Mouse (Mus musculus) layer of hippocampus, postnatal 25 days (tissue): ENCODE measurements around the gene Gclc. TPM values are rescaled to one million over a fixed set of nuclear protein-coding genes. Genes with fewer than 3 reads are reported as not detected.
"Not testable (repeated sequence)": the region's sequence is repeated elsewhere in the genome, so short reads cannot be mapped to it uniquely, and the experiment has no call there.

Source experiments
- DNase-seq, 2 experiments: peaks; one replicate each; pipeline ENCODE4 v3.0.0; 2022; ENCODE audit warnings: mixed read lengths in 2 of 2, low spot score in 1 of 2; ENCODE audit errors: extremely low spot score in 1 of 2
- total RNA-seq, 2 experiments: library from RNA; stranded (reverse); gene quantifications; 2 replicates each; pipeline ENCODE4 v1.2.3; 2021

Gene Gclc
- total RNA-seq, 2 experiments from 2014 or later: 46.2 to 47.5 TPM

GRCm38 (mm10) chr9:77744798-77745197 is 9.5 kb upstream of the Gclc start:
- DNase-seq: no peak

- no peak for DNase-seq
Measured at GRCm38 (mm10) chr9:77746315-77746714, 8.0 kb upstream of the Gclc start.

GRCm38 (mm10) chr9:77748292-77748691 is 6.0 kb upstream of the Gclc start:
- not testable (repeated sequence) for DNase-seq

- DNase-seq: peak; percentile 88 to 97
Measured at GRCm38 (mm10) chr9:77750133-77751060, 3.9 kb upstream of the Gclc start.

DNA sequence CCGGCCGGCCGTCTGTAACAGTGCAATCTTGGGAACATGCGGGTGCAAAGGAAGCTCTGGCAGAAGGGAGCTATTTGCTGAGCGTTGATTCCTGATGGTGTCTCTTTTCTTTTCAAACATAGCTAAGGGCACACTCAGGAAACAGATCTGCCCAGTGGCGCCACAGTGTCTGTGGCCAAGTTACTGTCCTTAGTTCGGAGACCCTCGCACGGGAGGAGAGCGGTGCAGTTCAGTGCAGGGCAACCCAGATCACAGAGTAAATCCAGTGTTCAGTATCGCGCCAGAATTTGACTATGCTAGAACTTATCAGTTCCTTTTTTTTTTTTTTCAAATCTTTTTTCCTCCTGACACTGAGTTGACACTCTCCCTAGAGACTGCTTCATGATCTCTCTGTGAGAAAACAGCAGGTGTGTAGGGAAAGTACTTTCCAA is 3.2 kb upstream of the Gclc start:
- DNase-seq: no peak

DNA sequence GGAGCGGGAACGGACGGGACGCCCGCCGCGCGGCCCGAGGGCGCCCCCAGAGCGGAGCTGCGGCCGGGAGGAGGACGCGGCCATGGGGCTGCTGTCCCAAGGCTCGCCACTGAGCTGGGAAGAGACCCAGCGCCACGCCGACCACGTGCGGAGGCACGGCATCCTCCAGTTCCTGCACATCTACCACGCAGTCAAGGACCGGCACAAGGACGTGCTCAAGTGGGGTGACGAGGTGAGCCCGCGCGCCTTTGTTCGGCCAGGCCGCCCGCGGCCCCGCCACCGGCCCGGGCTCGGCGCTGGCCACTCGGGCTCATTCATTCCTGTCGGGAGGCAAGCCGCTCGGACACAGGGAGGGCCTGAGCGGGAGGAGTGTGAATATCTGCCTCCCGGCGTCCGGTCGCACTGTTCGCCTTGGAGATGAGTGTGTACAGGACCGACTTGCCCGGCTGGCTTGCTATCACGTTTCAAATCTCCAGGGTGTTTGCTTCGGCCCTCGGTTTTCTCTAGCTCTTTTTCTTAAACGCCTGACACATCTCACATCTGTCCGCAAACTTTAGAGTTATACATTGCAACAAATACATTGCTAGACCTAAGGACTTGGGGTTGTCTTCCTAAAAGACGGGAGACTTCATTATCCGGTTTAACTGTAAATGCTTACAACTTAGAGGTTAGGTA is 530 bp downstream of the Gclc start:
- DNase-seq: peak in 1 of 2 experiments; percentile 25

- no peak for DNase-seq
Measured at GRCm38 (mm10) chr9:77755403-77755784, 1.1 kb downstream of the Gclc start.

- DNase-seq: no peak
Measured at GRCm38 (mm10) chr9:77756076-77756475, 1.7 kb downstream of the Gclc start.

DNA sequence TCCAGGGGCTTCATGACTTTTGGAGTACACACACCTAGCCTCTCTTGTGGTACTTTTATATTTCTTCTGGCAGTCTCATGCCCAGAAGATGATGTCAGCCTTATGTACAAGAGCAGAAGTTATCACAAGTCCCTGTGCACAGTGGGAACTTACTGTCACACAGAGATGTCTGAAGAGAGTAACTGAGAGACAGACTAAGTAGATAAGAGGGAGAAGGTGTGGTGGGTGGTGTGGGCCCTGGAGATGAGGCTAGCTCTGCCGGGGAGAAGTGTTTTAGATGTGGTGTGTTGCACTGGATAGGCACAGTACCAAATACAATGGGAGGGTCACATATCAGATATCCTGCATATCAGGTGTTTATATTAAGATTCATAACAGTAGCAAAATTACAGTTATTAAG is 3.0 kb downstream of the Gclc start:
- DNase-seq: no peak

DNA sequence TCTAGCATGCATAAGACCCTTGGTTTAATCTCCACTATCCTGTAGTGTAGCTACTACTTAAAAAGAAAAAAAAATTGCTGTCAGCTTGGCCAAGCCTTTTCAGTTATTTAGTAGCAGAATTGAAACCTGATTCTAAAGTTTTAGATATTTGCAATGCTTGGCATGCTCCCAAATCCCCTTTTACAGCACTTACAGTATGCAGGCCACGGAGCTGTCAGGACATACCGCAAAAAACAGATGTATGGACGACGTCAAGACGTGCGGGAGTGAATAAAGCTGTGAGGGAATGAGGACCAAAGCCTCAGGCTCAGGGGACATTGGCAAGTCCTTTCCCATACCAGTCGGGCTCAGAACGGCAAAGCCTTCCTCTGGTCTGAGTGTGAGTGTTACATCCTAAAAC is 4.1 kb downstream of the Gclc start:
- DNase-seq: no peak

- no peak for DNase-seq
Measured at GRCm38 (mm10) chr9:77759111-77759510, 4.8 kb downstream of the Gclc start.

- DNase-seq: no peak
Measured at GRCm38 (mm10) chr9:77759756-77760155, 5.4 kb downstream of the Gclc start.

DNA sequence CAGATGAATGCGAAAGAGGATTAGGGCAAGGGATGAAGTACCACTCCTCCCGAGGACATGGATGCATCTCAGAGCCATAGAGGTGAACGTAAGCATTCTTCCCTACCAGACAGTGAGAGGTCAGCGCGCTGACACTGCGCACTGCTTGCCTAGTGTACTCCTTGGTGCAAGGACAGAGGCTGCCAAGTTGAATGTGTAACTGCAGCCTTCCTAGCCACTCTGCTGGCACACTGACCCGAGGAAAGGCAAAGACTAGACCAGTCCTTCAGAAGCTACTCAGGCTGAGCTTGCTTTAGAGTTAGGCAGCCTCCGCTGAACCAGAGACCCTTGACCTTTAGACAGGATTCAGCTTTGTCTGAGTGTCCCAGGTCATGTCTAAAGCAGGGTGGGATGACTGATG is 11.9 kb downstream of the Gclc start:
- DNase-seq: no peak

GRCm38 (mm10) chr9:77766767-77767166 is 12.4 kb downstream of the Gclc start:
- no peak for DNase-seq

DNA sequence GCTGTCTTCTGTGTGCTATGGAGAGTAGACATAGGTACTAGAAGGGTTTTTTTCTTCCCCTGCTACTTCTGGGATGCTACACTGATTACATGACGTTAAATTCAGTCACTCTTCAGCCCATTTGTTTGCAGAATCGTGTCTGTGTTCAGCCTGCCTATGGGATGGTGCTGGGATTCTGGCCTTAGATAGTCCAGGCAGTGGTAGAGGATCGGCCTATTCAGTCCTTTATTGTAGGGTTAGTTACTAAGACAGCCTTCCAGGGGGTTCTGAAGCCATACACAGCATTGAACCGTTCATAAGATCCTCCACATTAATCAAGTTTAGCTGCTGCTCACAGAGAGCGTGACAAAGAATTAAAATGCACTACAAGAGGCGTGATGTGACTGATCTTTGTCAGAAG is 16.6 kb downstream of the Gclc start:
- no peak for DNase-seq

- no peak for DNase-seq
Measured at GRCm38 (mm10) chr9:77771330-77771729, 17.0 kb downstream of the Gclc start.

- no peak for DNase-seq
Measured at GRCm38 (mm10) chr9:77771765-77772383, 17.5 kb downstream of the Gclc start.

DNA sequence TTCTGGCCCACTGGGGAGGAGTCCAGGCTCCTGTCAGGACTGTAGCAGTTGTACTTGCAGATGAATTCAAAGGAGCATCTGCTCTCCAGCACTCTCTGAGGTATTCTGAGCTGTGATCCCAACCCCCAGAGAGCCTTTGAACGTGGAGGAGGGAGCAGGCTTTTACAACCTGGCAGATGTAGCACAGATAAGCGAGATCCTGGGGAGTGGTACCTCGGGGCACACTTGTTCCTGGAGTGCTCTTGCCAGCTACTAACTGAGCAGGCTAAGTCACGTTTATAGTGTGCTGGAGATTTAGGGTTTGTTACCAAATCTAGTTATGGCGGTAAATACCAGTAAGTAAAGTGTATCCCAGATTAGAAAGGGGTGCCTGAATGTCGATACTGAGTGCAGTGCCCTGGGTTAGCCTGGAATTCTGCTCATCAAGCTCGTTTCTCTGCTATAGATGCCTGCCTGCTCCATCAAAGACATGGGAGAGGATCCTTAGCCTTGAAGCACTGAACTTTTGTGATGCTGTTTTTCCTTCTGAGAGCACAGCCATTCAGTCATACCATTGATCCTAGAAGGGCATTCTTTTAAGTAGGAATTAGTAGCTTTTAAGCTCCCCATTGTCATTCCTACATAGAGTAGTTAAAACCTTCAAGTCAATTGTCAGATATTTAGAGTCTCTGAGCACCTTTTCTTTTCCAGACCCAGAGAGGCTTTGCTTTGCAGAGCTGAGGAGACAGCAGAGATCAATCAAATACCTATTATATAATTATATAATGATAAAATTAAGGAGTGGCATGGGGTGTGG is 22.6 kb downstream of the Gclc start:
- DNase-seq: no peak

DNA sequence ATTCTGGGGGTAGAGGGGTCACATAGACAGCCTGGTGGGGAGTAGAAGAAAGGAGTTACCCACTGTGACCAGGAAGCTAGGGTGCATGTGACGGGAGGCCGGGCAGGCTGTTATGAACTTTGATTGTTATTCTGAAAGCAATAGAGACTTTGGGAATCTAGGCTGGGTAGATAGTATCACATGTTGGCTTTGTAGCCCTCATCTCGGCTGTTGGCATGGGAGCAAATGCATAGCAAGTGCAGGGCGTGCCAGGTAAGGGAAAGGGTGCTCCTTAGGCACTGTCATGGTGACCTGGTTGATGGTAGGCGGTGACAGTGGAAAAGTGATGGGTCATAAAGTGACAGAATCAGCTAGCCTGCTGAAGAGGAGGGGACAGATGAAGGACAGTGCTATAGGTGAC is 23.3 kb downstream of the Gclc start:
- DNase-seq: no peak

DNA sequence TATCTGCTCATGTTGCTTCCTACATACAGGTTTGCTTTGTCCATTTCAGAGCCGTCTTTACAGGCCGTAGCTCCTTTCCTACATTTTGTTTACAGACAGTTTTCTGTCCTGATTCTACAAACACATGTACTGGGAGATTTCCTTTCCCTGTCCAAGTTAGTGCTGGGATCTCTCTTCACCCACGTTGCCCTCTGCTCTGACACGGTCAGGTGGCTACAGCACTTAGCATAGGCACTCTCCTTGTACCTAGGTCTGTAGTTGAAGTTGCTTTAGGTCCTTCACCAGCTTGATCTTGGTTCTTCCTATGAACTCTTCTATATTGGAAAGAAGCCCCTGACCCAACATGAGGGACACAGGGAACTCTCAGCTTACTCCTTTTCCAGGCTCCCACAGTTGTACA is 25.4 kb downstream of the Gclc start:
- DNase-seq: no peak
